Mouse (Mus musculus) yolk sac, embryonic 10.5 days (tissue): ENCODE results near the gene Dph1.

ENCODE experiments used
- DNase-seq: peaks from one replicate; pipeline ENCODE4 v3.0.0-alpha.2; 2017; ENCODE audit warnings: low spot score

The Dph1 gene

GRCm38 (mm10) chr11:75133951-75134350, 57.1 kb downstream of the Dph1 start:
- peak; percentile 50 for DNase-seq

GRCm38 (mm10) chr11:75133391-75133790, 57.6 kb downstream of the Dph1 start:
- no peak for DNase-seq

GRCm38 (mm10) chr11:75132278-75132677, 58.8 kb downstream of the Dph1 start:
- DNase-seq, result no peak

GRCm38 (mm10) chr11:75131300-75131699, 59.7 kb downstream of the Dph1 start:
- DNase-seq, result no peak

- no peak for DNase-seq
These were observed 61.6 kb downstream of the Dph1 start for GRCm38 (mm10) chr11:75129481-75129880.
